Mouse (Mus musculus): ENCODE measurements at regions not wholly inside any gene's neighbourhood (a gene's known extent, or its start where the extent isn't known, plus 50 kb on each side); places are given as distances from the start of the nearest gene placed in this dataset.
A peak's percentile ranks its signal among the peaks of the same experiment; 100 is the strongest.

DNA sequence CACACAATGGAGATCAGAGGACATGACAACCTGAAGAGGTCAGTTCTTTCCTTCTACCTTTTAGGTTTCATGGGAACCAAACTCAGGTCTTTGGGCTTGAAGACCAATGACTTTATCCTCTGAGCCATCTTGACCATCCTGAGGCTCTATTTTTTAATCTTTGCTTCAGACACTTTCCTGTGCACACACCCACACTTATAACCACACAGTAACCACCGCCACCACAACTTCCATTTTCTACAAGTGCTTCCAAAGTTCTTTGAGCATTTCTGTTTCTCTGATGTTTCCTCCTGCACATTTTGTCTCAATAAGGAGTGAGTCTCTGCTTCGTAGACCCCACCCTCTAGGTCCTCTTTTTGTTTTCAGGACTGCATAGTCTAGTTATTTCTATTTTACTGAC lies 385.3 kb downstream of the Lpin1 start:
- WGBS = 83% methylated on average over 2 of the region's 2 CpGs

GRCm38 (mm10) chr12:16222836-16223450 lies 387.8 kb downstream of the Lpin1 start:
- H3K9me3 ChIP-seq (replicated peaks) = no peaks in the 10 kb centered on the region
- peak overlapping the region; percentile 68 for H3K27ac ChIP-seq
- H3K4me1 ChIP-seq (replicated peaks) = peaks cover 11% of the 10 kb centered on the region
- no peaks in the 10 kb centered on the region for H3K27me3 ChIP-seq
- H3K4me3 ChIP-seq = no peak overlapping the region
- 50% methylated on average over 9 of the region's 9 CpGs for whole genome bisulfite sequencing
- H3K9ac ChIP-seq = no peak overlapping the region
- no peaks in the 10 kb centered on the region for H3K36me3 ChIP-seq
- no peak for ATAC-seq (replicated peaks; ENCODE audit: insufficient number of reproducible peaks, insufficient read depth, low FRiP score, low read depth)
- peak overlapping the region; percentile 12; the same call in 1 of the 2 replicates for H3K4me2 ChIP-seq

More for the DNA sequence above, 385.3 kb downstream of the Lpin1 start:
- Histone ChIP-seq H3K4me2 (no peak overlapping the region), H3K4me1 (replicated peaks) (peaks cover 11% of the 10 kb centered on the region), H3K27ac (no peak overlapping the region), H3K27me3 (no peaks in the 10 kb centered on the region), H3K4me3 (no peak overlapping the region), H3K36me3 (no peaks in the 10 kb centered on the region), H3K9me3 (replicated peaks) (no peaks in the 10 kb centered on the region), H3K9ac (no peak overlapping the region)
- no peak for ATAC-seq (replicated peaks; ENCODE audit: insufficient number of reproducible peaks, insufficient read depth, low FRiP score, low read depth)

DNA sequence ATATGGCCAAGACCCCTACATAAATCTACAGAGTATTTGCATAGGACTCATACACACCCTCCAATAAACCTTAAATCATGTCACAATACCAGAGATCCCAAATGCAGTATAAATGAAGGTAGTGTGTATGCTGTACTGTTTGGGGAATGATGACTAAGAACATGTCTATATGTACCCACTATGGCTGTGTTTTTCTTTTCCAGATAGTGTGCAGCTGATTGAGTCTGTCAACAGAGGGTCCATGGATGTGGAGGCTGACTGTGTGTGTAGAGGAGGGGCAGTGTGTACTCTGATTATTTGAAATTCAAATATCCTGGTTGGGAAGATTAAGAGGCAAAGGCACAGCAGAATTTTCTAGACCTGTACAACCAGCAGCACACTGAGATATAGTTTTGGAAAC lies 388.6 kb downstream of the Lpin1 start:
- Histone ChIP-seq H3K9ac (no peak overlapping the region), H3K36me3 (no peaks in the 10 kb centered on the region), H3K4me1 (replicated peaks) (peaks cover 11% of the 10 kb centered on the region), H3K9me3 (replicated peaks) (no peaks in the 10 kb centered on the region), H3K27ac (peak overlapping the region; percentile 68; the same call in 1 of the 2 replicates), H3K4me3 (no peak overlapping the region), H3K27me3 (no peaks in the 10 kb centered on the region), H3K4me2 (no peak overlapping the region)
- ATAC-seq (replicated peaks; ENCODE audit: insufficient number of reproducible peaks, insufficient read depth, low FRiP score, low read depth) = no peak

GRCm38 (mm10) chr12:16221142-16221541 lies 389.6 kb downstream of the Lpin1 start:
- Histone ChIP-seq H3K9ac (no peak overlapping the region), H3K27me3 (no peaks in the 10 kb centered on the region), H3K27ac (0 out of 2 replicates have a peak overlapping the region, but pooled peaks have one; percentile 9), H3K4me2 (no peak overlapping the region), H3K36me3 (no peaks in the 10 kb centered on the region), H3K9me3 (replicated peaks) (no peaks in the 10 kb centered on the region), H3K4me3 (no peak overlapping the region), H3K4me1 (replicated peaks) (peaks cover 11% of the 10 kb centered on the region)
- WGBS = 50% methylated on average over 1 of the region's 1 CpGs
- no peak; the same call in 1 of the 2 replicates for ATAC-seq (replicated peaks; ENCODE audit: insufficient number of reproducible peaks, insufficient read depth, low FRiP score, low read depth)

DNA sequence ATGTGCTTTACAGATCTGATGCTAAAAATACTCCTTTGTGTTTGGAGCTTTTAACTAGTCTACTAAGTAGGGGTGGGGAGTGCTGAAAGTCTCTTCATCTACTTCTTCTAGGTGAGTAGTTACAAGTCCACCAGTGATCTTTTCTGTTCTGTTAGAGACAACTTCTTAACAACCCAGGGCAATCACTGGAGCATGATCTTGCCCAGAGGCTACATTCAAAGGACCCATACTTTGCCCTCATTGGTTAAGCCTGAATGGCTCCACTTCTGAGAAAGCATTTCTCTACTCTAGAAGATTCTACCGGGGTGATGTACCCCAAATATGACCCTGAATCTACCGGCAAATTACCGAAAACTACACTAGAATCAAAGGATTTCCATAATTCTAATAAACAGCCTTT lies 390.2 kb downstream of the Lpin1 start:
- WGBS = 90% methylated on average over 3 of the region's 3 CpGs
- Histone ChIP-seq H3K4me3 (no peak overlapping the region), H3K27me3 (no peaks in the 10 kb centered on the region), H3K9me3 (replicated peaks) (no peaks in the 10 kb centered on the region), H3K36me3 (no peaks in the 10 kb centered on the region), H3K27ac (0 out of 2 replicates have a peak overlapping the region, but pooled peaks have one; percentile 9), H3K4me2 (no peak overlapping the region), H3K9ac (no peak overlapping the region), H3K4me1 (replicated peaks) (peaks cover 11% of the 10 kb centered on the region)
- ATAC-seq (replicated peaks; ENCODE audit: insufficient number of reproducible peaks, insufficient read depth, low FRiP score, low read depth) = no peak

GRCm38 (mm10) chr12:16218906-16219305 lies 391.9 kb downstream of the Lpin1 start:
- 88% methylated on average over 4 of the region's 4 CpGs for WGBS

GRCm38 (mm10) chr12:16210553-16210952 lies 393.8 kb upstream of the Trib2 start:
- no peak overlapping the region for H3K4me3 ChIP-seq
- H3K9ac ChIP-seq = no peak overlapping the region
- WGBS = 23% methylated on average over 4 of the region's 4 CpGs
- no peak overlapping the region for H3K4me2 ChIP-seq
- no peaks in the 10 kb centered on the region for H3K36me3 ChIP-seq
- H3K27me3 ChIP-seq = no peaks in the 10 kb centered on the region
- H3K27ac ChIP-seq = no peak overlapping the region
- 0 out of 2 replicates have a peak, but pooled peaks have one; percentile 35 for ATAC-seq (replicated peaks; ENCODE audit: insufficient number of reproducible peaks, insufficient read depth, low FRiP score, low read depth)
- no peaks in the 10 kb centered on the region for H3K9me3 ChIP-seq (replicated peaks)
- peaks cover 6% of the 10 kb centered on the region; the same call in 1 of the 2 replicates for H3K4me1 ChIP-seq (replicated peaks)

More at GRCm38 (mm10) chr12:16218906-16219305, 391.9 kb downstream of the Lpin1 start:
- Histone ChIP-seq H3K4me1 (replicated peaks) (peaks cover 11% of the 10 kb centered on the region), H3K9ac (no peak overlapping the region), H3K9me3 (replicated peaks) (no peaks in the 10 kb centered on the region), H3K4me2 (no peak overlapping the region), H3K27me3 (no peaks in the 10 kb centered on the region), H3K36me3 (no peaks in the 10 kb centered on the region), H3K27ac (no peak overlapping the region), H3K4me3 (no peak overlapping the region)
- no peak for ATAC-seq (replicated peaks; ENCODE audit: insufficient number of reproducible peaks, insufficient read depth, low FRiP score, low read depth)

DNA sequence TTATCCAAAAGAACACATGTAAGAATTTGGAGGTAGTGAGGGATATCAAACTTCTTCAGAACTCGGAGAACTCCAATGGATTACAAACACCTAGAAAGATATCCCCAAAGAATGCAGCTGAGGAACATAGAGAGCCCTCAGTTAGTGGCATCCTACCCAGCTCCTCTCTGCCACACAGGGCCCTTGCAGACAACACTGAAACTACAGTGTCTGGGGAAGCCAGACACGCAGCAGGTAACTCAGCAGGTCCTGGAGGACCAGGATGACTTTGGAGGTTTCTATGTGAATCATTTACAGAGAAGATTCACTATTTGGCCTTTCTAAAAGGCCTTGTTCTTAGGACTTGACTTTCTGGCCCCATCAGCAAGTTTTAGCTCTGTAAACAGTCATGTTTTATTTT lies 393.4 kb upstream of the Trib2 start:
- H3K9me3 ChIP-seq (replicated peaks) = no peaks in the 10 kb centered on the region
- no peak overlapping the region for H3K4me2 ChIP-seq
- WGBS = 52% methylated on average over 2 of the region's 2 CpGs
- H3K4me1 ChIP-seq (replicated peaks) = peaks cover 6% of the 10 kb centered on the region; the same call in 1 of the 2 replicates
- H3K9ac ChIP-seq = no peak overlapping the region
- H3K27ac ChIP-seq = no peak overlapping the region
- ATAC-seq (replicated peaks; ENCODE audit: insufficient number of reproducible peaks, insufficient read depth, low FRiP score, low read depth) = no peak
- H3K27me3 ChIP-seq = no peaks in the 10 kb centered on the region
- no peaks in the 10 kb centered on the region for H3K36me3 ChIP-seq
- H3K4me3 ChIP-seq = no peak overlapping the region

DNA sequence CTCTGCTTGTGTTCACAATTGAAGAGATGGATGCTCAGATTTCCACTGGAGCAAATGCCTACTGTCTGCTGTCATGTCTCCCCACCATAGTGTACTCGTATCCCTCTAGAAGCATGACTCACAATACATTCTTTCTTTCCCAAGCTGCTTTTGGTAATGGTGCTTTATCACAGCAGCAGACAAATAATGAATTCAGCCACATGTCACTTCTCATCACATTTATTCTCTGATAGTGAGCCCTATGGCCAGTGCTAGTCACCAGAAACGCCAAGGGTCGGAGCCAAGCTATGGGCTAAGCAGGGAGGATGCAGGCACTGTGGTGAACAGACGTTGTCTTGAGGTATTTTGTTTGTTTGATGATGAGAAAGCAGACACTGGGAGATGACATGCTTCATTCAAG lies 388.2 kb upstream of the Trib2 start:
- Histone ChIP-seq H3K27ac (no peak overlapping the region), H3K36me3 (no peaks in the 10 kb centered on the region), H3K4me2 (no peak overlapping the region), H3K4me3 (no peak overlapping the region), H3K27me3 (no peaks in the 10 kb centered on the region), H3K9ac (no peak overlapping the region), H3K9me3 (replicated peaks) (no peaks in the 10 kb centered on the region), H3K4me1 (replicated peaks) (no peaks in the 10 kb centered on the region)
- ATAC-seq (replicated peaks; ENCODE audit: insufficient number of reproducible peaks, insufficient read depth, low FRiP score, low read depth) = no peak
- WGBS = 71% methylated on average over 4 of the region's 4 CpGs

DNA sequence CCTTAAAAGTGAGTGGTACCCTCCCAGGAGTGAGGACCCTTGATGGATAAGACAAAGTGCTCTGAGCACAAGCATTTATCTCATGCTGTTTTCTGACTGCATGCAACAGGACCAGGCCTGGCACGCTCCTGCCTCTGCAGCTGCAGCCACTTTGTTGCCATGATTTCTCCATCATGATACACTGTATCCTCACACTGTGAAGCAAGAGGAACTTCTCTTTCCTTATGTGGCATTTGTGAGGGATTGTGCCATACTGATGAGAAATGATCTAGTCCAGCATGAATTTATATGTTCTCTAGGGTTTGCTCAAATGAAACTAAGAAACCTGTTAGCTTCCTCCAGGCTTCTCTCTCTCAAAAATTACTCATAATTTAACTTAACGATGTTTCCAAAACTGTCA lies 380.2 kb upstream of the Trib2 start:
- no peak for ATAC-seq (replicated peaks; ENCODE audit: insufficient number of reproducible peaks, insufficient read depth, low FRiP score, low read depth)
- no peak overlapping the region for H3K4me2 ChIP-seq
- no peaks in the 10 kb centered on the region for H3K9me3 ChIP-seq (replicated peaks)
- H3K36me3 ChIP-seq = no peaks in the 10 kb centered on the region
- H3K4me1 ChIP-seq (replicated peaks) = no peaks in the 10 kb centered on the region
- H3K9ac ChIP-seq = no peak overlapping the region
- no peak overlapping the region for H3K4me3 ChIP-seq
- WGBS = 87% methylated on average over 2 of the region's 2 CpGs
- no peaks in the 10 kb centered on the region for H3K27me3 ChIP-seq
- H3K27ac ChIP-seq = no peak overlapping the region

DNA sequence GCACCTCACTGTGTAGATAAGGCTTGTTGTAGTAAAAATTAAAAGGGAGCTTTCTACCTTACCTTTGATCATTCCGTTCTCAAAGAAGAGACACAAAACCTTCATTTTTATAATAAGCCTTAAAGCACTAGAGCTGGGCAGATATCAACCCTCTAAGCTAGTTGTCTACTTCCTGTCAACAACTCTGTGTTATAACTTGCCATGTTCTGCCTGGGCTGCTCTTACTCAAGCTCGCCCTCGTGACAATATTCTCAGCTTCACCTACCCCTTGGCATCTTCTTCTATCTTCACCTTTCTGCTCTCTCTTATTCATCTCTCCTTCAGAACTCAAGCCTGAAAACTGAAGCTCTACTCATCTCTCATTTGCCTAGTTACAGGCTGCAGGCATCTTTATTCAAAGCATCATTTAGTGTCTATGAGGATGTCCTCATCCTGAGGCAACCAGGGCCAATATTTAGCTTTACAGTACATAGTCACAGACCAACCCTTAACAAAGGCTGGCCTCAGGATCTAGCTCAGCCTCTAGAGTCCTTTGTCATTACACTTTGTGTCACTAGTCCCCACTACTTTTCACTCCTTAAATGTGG lies 375.2 kb upstream of the Trib2 start:
- no peak for ATAC-seq (replicated peaks; ENCODE audit: insufficient number of reproducible peaks, insufficient read depth, low FRiP score, low read depth)
- WGBS = 61% methylated on average over 3 of the region's 3 CpGs

DNA sequence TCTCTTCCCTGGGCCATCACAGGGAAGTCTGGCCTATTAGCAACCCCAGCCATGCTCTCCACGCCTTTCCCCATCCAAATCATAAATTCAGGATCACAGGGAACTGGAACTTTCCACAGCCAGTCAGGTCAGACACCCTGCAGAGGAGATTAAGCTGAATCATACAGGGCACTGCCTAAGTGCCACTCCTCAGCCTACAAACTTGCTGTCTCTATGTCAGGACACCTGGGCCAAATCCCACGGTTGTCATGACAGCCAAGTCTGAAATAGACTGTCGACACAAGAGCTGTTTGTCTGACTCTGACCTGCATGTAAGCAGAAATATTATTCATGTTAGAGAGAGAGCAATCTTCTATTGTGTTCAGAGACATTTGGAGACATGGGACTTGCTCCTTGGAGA lies 374.0 kb upstream of the Trib2 start:
- no peak overlapping the region for H3K4me3 ChIP-seq
- H3K27me3 ChIP-seq = no peaks in the 10 kb centered on the region
- H3K27ac ChIP-seq = no peak overlapping the region
- no peak for ATAC-seq (replicated peaks; ENCODE audit: insufficient number of reproducible peaks, insufficient read depth, low FRiP score, low read depth)
- peaks cover 15% of the 10 kb centered on the region for H3K4me1 ChIP-seq (replicated peaks)
- 32% methylated on average over 3 of the region's 3 CpGs for WGBS
- H3K9ac ChIP-seq = no peak overlapping the region
- no peak overlapping the region for H3K4me2 ChIP-seq
- H3K9me3 ChIP-seq (replicated peaks) = no peaks in the 10 kb centered on the region
- no peaks in the 10 kb centered on the region for H3K36me3 ChIP-seq

More for the DNA sequence above, 375.2 kb upstream of the Trib2 start:
- Histone ChIP-seq H3K4me2 (no peak overlapping the region), H3K4me1 (replicated peaks) (peaks cover 6% of the 10 kb centered on the region; the same call in 1 of the 2 replicates), H3K27me3 (no peaks in the 10 kb centered on the region), H3K9ac (no peak overlapping the region), H3K27ac (no peak overlapping the region), H3K9me3 (replicated peaks) (no peaks in the 10 kb centered on the region), H3K4me3 (no peak overlapping the region), H3K36me3 (no peaks in the 10 kb centered on the region)
